Mouse (Mus musculus) limb, embryonic 10.5 days (tissue): ENCODE results near the gene Aifm3. TPM values are rescaled to one million over a fixed set of nuclear protein-coding genes. Genes with fewer than 3 reads are reported as not detected.
"Not testable (repeated sequence)": the region's sequence is repeated elsewhere in the genome, so short reads cannot be mapped to it uniquely, and the experiment has no call there.

Source experiments
- DNase-seq: peaks from one replicate; pipeline ENCODE4 v3.0.0-alpha.2; 2017; ENCODE audit warnings: low spot score
- H3K27ac ChIP-seq: fragments of 300-500 bp; sonication (generic); 2 replicates; pipeline ENCODE4 v1.5.1; 2016; ENCODE audit warnings: mild to moderate bottlenecking
- H3K27me3 ChIP-seq: fragments of 300-500 bp; sonication (generic); 2 replicates; pipeline ENCODE4 v1.6.1; 2016; ENCODE audit warnings: low read depth, mild to moderate bottlenecking; ENCODE audit not compliant: poor library complexity, severe bottlenecking
- H3K36me3 ChIP-seq: fragments of 300-500 bp; sonication (generic); 2 replicates; pipeline ENCODE4 v1.6.1; 2016; ENCODE audit warnings: mild to moderate bottlenecking, moderate library complexity
- H3K4me1 ChIP-seq: fragments of 300-500 bp; sonication (generic); 2 replicates; pipeline ENCODE4 v1.6.1; 2016
- H3K4me3 ChIP-seq: fragments of 300-500 bp; sonication (generic); 2 replicates; pipeline ENCODE4 v1.5.1; 2016; ENCODE audit warnings: mild to moderate bottlenecking, moderate library complexity
- H3K9me3 ChIP-seq: fragments of 300-500 bp; sonication (generic); replicated peaks from 2 replicates; pipeline ENCODE4 v1.6.1; 2016; ENCODE audit warnings: mild to moderate bottlenecking
- WGBS: fragments of 180-500 bp; shearing (Covaris S2); methylation state at CpG from one replicate; pipeline ENCODE4 v1.1.7; 2016; 5-methylcytosine and 5-hydroxymethylcytosine counted together
- polyA plus RNA-seq: library from polyadenylated mRNA; unstranded; fragments of >200 nt; fragmentation: Nextera tagmentation; extraction: Ambion mirVana; gene quantifications from 2 replicates; pipeline ENCODE4 v1.2.1, GENCODE M21; 2016

Gene Aifm3
- polyA plus RNA-seq, 1 experiment from 2014 or later, result 1.2 TPM

- no peak for DNase-seq
These were observed 11.0 kb upstream of the Aifm3 start for GRCm38 (mm10) chr16:17478331-17478943.

GRCm38 (mm10) chr16:17481465-17481864 lies 7.9 kb upstream of the Aifm3 start:
- Histone ChIP-seq H3K4me3 (no peak overlapping the region), H3K9me3 (no peaks in the 10 kb centered on the region), H3K4me1 (no peaks in the 10 kb centered on the region), H3K27me3 (no peaks in the 10 kb centered on the region), H3K27ac (no peak overlapping the region), H3K36me3 (peaks cover 92% of the 10 kb centered on the region)
- WGBS, result 93% methylated on average over 2 of the region's 2 CpGs
- no peak for DNase-seq

More at GRCm38 (mm10) chr16:17478331-17478943, 11.0 kb upstream of the Aifm3 start:
- H3K27me3 ChIP-seq, result no peaks in the 10 kb centered on the region
- H3K4me3 ChIP-seq, result no peak overlapping the region
- no peaks in the 10 kb centered on the region for H3K9me3 ChIP-seq
- H3K4me1 ChIP-seq, result no peaks in the 10 kb centered on the region
- WGBS, result 83% methylated on average over 4 of the region's 4 CpGs
- no peak overlapping the region for H3K27ac ChIP-seq
- H3K36me3 ChIP-seq, result peaks cover 85% of the 10 kb centered on the region

GRCm38 (mm10) chr16:17486505-17486904 lies 2.9 kb upstream of the Aifm3 start:
- Histone ChIP-seq H3K4me1 (peaks cover 11% of the 10 kb centered on the region), H3K27me3 (peaks cover 39% of the 10 kb centered on the region), H3K4me3 (no peak overlapping the region), H3K9me3 (no peaks in the 10 kb centered on the region), H3K27ac (no peak overlapping the region), H3K36me3 (peaks cover 61% of the 10 kb centered on the region)
- WGBS, result 74% methylated on average over 3 of the region's 3 CpGs
- DNase-seq, result no peak

- Histone ChIP-seq H3K4me1 (peaks cover 11% of the 10 kb centered on the region), H3K36me3 (peaks cover 42% of the 10 kb centered on the region), H3K27ac (no peak overlapping the region), H3K27me3 (peaks cover 45% of the 10 kb centered on the region), H3K4me3 (peak overlapping the region; percentile 61), H3K9me3 (no peaks in the 10 kb centered on the region)
- WGBS, result 47% methylated on average over 14 of the region's 14 CpGs
- no peak for DNase-seq
These were observed 638 bp upstream of the Aifm3 start for GRCm38 (mm10) chr16:17488478-17489468.

- DNase-seq, result no peak
- H3K4me3 ChIP-seq, result no peak overlapping the region
- peaks cover 18% of the 10 kb centered on the region for H3K36me3 ChIP-seq
- H3K4me1 ChIP-seq, result peaks cover 11% of the 10 kb centered on the region
- H3K27ac ChIP-seq, result no peak overlapping the region
- no peaks in the 10 kb centered on the region for H3K9me3 ChIP-seq
- 85% methylated on average over 5 of the region's 5 CpGs for WGBS
- peaks cover 45% of the 10 kb centered on the region for H3K27me3 ChIP-seq
These were observed 1.7 kb downstream of the Aifm3 start for GRCm38 (mm10) chr16:17491154-17491553.

GRCm38 (mm10) chr16:17491896-17492561 lies 2.6 kb downstream of the Aifm3 start:
- Histone ChIP-seq H3K36me3 (peaks cover 9% of the 10 kb centered on the region), H3K4me3 (no peak overlapping the region), H3K27me3 (peaks cover 45% of the 10 kb centered on the region), H3K9me3 (no peaks in the 10 kb centered on the region), H3K27ac (no peak overlapping the region), H3K4me1 (peaks cover 13% of the 10 kb centered on the region)
- DNase-seq, result no peak
- 69% methylated on average over 5 of the region's 5 CpGs for WGBS

GRCm38 (mm10) chr16:17496499-17497305 lies 7.3 kb downstream of the Aifm3 start:
- DNase-seq, result no peak
- no peak overlapping the region for H3K27ac ChIP-seq
- peaks cover 4% of the 10 kb centered on the region; the same call in 1 of the 2 replicates for H3K27me3 ChIP-seq
- H3K4me3 ChIP-seq, result no peak overlapping the region
- no peaks in the 10 kb centered on the region for H3K9me3 ChIP-seq
- H3K4me1 ChIP-seq, result peaks cover 12% of the 10 kb centered on the region
- 68% methylated on average over 2 of the region's 2 CpGs for WGBS
- no peaks in the 10 kb centered on the region for H3K36me3 ChIP-seq

- Histone ChIP-seq H3K4me3 (0 out of 2 replicates have a peak overlapping the region, but pooled peaks have one; percentile 4), H3K4me1 (peaks cover 12% of the 10 kb centered on the region), H3K36me3 (no peaks in the 10 kb centered on the region), H3K9me3 (no peaks in the 10 kb centered on the region), H3K27me3 (no peaks in the 10 kb centered on the region), H3K27ac (peak overlapping the region; percentile 17; the same call in 1 of the 2 replicates)
- peak; percentile 58 for DNase-seq
- 36% methylated on average over 10 of the region's 10 CpGs for WGBS
These were observed 10.0 kb downstream of the Aifm3 start for GRCm38 (mm10) chr16:17499249-17499883.

- Histone ChIP-seq H3K36me3 (no peaks in the 10 kb centered on the region), H3K27ac (no peak overlapping the region), H3K27me3 (no peaks in the 10 kb centered on the region), H3K9me3 (no peaks in the 10 kb centered on the region), H3K4me3 (no peak overlapping the region), H3K4me1 (peaks cover 9% of the 10 kb centered on the region)
- WGBS, result 75% methylated on average over 4 of the region's 4 CpGs
- DNase-seq, result no peak
These were observed 13.3 kb downstream of the Aifm3 start for GRCm38 (mm10) chr16:17502681-17503080.

- H3K27ac ChIP-seq, result no peak overlapping the region
- H3K27me3 ChIP-seq, result no peaks in the 10 kb centered on the region
- H3K9me3 ChIP-seq, result no peaks in the 10 kb centered on the region
- H3K4me3 ChIP-seq, result no peak overlapping the region
- WGBS, result 89% methylated on average over 5 of the region's 5 CpGs
- peaks cover 12% of the 10 kb centered on the region for H3K4me1 ChIP-seq
- no peak for DNase-seq
- H3K36me3 ChIP-seq, result peaks cover 11% of the 10 kb centered on the region
These were observed 17.7 kb downstream of the Aifm3 start for GRCm38 (mm10) chr16:17507018-17507552.

GRCm38 (mm10) chr16:17508031-17508430 lies 18.6 kb downstream of the Aifm3 start:
- 34% methylated on average over 3 of the region's 3 CpGs for WGBS
- Histone ChIP-seq H3K4me3 (peak overlapping the region; percentile 67), H3K27ac (peak overlapping the region; percentile 92), H3K36me3 (peaks cover 21% of the 10 kb centered on the region), H3K4me1 (peaks cover 12% of the 10 kb centered on the region)
- DNase-seq, H3K9me3 ChIP-seq, H3K27me3 ChIP-seq: not testable (repeated sequence)
